ENCODE assay signal across 8 mouse cellular contexts in genomic region chr9:43730284-43731027, GRCm38 (mm10). TPM values are rescaled to one million over a fixed set of nuclear protein-coding genes. Genes with fewer than 3 reads are reported as not detected.
DNase-seq lines count a peak whose midpoint lies in the region; ATAC-seq and TF ChIP-seq lines count a peak whose summit lies in the region.

No protein-coding gene starts in this region.

- peak; percentile 78 for TF ChIP-seq CTCF in liver, embryonic 14.5 days (IDR thresholded peaks at IDR 0.05; ENCODE audit: low read depth)

- no peak overlapping the region for H3K4me3 ChIP-seq in neural tube, embryonic 15.5 days (replicated peaks)
- no peak overlapping the region for H3K4me3 ChIP-seq in forebrain, embryonic 15.5 days
- H3K4me3 ChIP-seq in hindbrain, embryonic 16.5 days (ENCODE audit: low read length), result no peak overlapping the region
- H3K4me3 ChIP-seq in liver, embryonic 14.5 days (ENCODE audit: insufficient read depth in 1 of 2, low read depth in 2 of 2, low read length in 2 of 2), result no peak overlapping the region

- H3K9ac ChIP-seq in neural tube, embryonic 15.5 days (replicated peaks), result no peak overlapping the region
- no peak overlapping the region for H3K9ac ChIP-seq in forebrain, embryonic 15.5 days (replicated peaks)
- H3K9ac ChIP-seq in hindbrain, embryonic 16.5 days (ENCODE audit: low read depth, low read length), result no peak overlapping the region
- H3K9ac ChIP-seq in liver, embryonic 14.5 days (replicated peaks), result no peak overlapping the region

- no peak for TF ChIP-seq EP300 in liver, embryonic 14.5 days (IDR thresholded peaks at IDR 0.05; ENCODE audit: low read depth)

- 15% methylated on average over 21 of the region's 22 CpGs for WGBS in neural tube, embryonic 15.5 days
- WGBS in forebrain, embryonic 15.5 days, result 13% methylated on average over 22 of the region's 22 CpGs
- 13% methylated on average over 22 of the region's 22 CpGs for WGBS in hindbrain, embryonic 16.5 days
- WGBS in liver, embryonic 14.5 days (ENCODE audit: insufficient replicate concordance), result 19% methylated on average over 21 of the region's 22 CpGs

- no peaks in the 10 kb centered on the region for H3K9me3 ChIP-seq in neural tube, embryonic 15.5 days (replicated peaks)
- H3K9me3 ChIP-seq in forebrain, embryonic 15.5 days, result no peaks in the 10 kb centered on the region
- no peaks in the 10 kb centered on the region for H3K9me3 ChIP-seq in hindbrain, embryonic 16.5 days (ENCODE audit: control insufficient read depth, low read length)
- no peaks in the 10 kb centered on the region for H3K9me3 ChIP-seq in liver, embryonic 14.5 days (ENCODE audit: control insufficient read depth, low read length)

- H3K36me3 ChIP-seq in neural tube, embryonic 15.5 days, result no peaks in the 10 kb centered on the region
- H3K36me3 ChIP-seq in forebrain, embryonic 15.5 days, result no peaks in the 10 kb centered on the region
- H3K36me3 ChIP-seq in hindbrain, embryonic 16.5 days (ENCODE audit: control insufficient read depth, insufficient read depth, low read length), result no peaks in the 10 kb centered on the region
- H3K36me3 ChIP-seq in liver, embryonic 14.5 days (replicated peaks; ENCODE audit: control insufficient read depth, insufficient read depth, low read depth), result no peaks in the 10 kb centered on the region

- no peak; the same call in 1 of the 2 replicates for ATAC-seq in neural tube, embryonic 15.5 days (ENCODE audit: low FRiP score)
- ATAC-seq in forebrain, embryonic 15.5 days (replicated peaks), result peak; percentile 41; the same call in 1 of the 2 replicates
- peak; percentile 54; the same call in 1 of the 2 replicates for ATAC-seq in hindbrain, embryonic 16.5 days
- ATAC-seq in liver, embryonic 14.5 days (ENCODE audit: insufficient read depth), result no peak

- peak; percentile 79 for DNase-seq in neural tube, embryonic 10.5 days (ENCODE audit: extremely low spot score, low spot score)
- peak; percentile 74 to 81 for DNase-seq in adrenal gland, postnatal 36 days
- no peak for DNase-seq in liver, embryonic 14.5 days (ENCODE audit: low read depth in 3 of 3, low spot score in 3 of 3)
- DNase-seq in ovary, postnatal 14 days (ENCODE audit: low spot score), result peak; percentile 31
- no peak for DNase-seq in Muller cell, postnatal 12 days (ENCODE audit: inconsistent ontology term)

- H3K4me2 ChIP-seq in neural tube, embryonic 15.5 days, result no peak overlapping the region
- no peak overlapping the region for H3K4me2 ChIP-seq in forebrain, embryonic 15.5 days (replicated peaks)
- no peak overlapping the region for H3K4me2 ChIP-seq in hindbrain, embryonic 16.5 days (ENCODE audit: low read length)
- no peak overlapping the region for H3K4me2 ChIP-seq in liver, embryonic 14.5 days (ENCODE audit: low read depth)

- H3K27me3 ChIP-seq in neural tube, embryonic 15.5 days (replicated peaks), result 0 out of 2 replicates have a peak, but pooled peaks cover 3% of the 10 kb centered on the region
- no peaks in the 10 kb centered on the region for H3K27me3 ChIP-seq in forebrain, embryonic 15.5 days
- H3K27me3 ChIP-seq in hindbrain, embryonic 16.5 days (replicated peaks; ENCODE audit: control insufficient read depth, insufficient read depth, low read length), result no peaks in the 10 kb centered on the region
- no peaks in the 10 kb centered on the region for H3K27me3 ChIP-seq in liver, embryonic 14.5 days (ENCODE audit: control insufficient read depth, insufficient read depth, low read length)

- no peak overlapping the region for H3K27ac ChIP-seq in neural tube, embryonic 15.5 days (replicated peaks)
- no peak overlapping the region for H3K27ac ChIP-seq in forebrain, embryonic 15.5 days (replicated peaks)
- H3K27ac ChIP-seq in hindbrain, embryonic 16.5 days (ENCODE audit: low read depth, low read length), result no peak overlapping the region
- H3K27ac ChIP-seq in liver, embryonic 14.5 days, result no peak overlapping the region

- peaks cover 29% of the 10 kb centered on the region for H3K4me1 ChIP-seq in neural tube, embryonic 15.5 days
- H3K4me1 ChIP-seq in forebrain, embryonic 15.5 days, result peaks cover 16% of the 10 kb centered on the region
- peaks cover 11% of the 10 kb centered on the region for H3K4me1 ChIP-seq in hindbrain, embryonic 16.5 days (ENCODE audit: control insufficient read depth, insufficient read depth, low read depth, low read length)
- no peaks in the 10 kb centered on the region; a peak in 1 of 4 replicates for H3K4me1 ChIP-seq in liver, embryonic 14.5 days (replicated peaks; ENCODE audit: control insufficient read depth in 2 of 2, insufficient read depth in 2 of 2, low read length in 1 of 2)

RNA-seq across cellular contexts. Expression of gene Nectin1, which starts 13.3 kb away (rescaled TPM):
- polyA plus RNA-seq in neural tube, embryonic 15.5 days (2015; fragmentation: Nextera tagmentation; extraction: Ambion mirVana), result 14.0 and 14.9 TPM in 2 replicates
- 10 to 100 TPM; 25.1 to 37.1 TPM for total RNA-seq in adrenal gland, postnatal 36 days (2021)
- polyA plus RNA-seq in forebrain, embryonic 15.5 days (2015; fragmentation: Nextera tagmentation; extraction: Ambion mirVana), result 10.1 and 10.2 TPM in 2 replicates
- polyA plus RNA-seq in hindbrain, embryonic 16.5 days (2015; fragmentation: Nextera tagmentation; extraction: Ambion mirVana), result 12.9 and 15.5 TPM in 2 replicates
- polyA plus RNA-seq in liver, embryonic 14.5 days (2012; rRNA removed), result 1.2 and 1.5 TPM in 2 replicates
- polyA plus RNA-seq in liver, embryonic 14.5 days (2014; fragmentation: Nextera tagmentation; extraction: Ambion mirVana), result 1.1 and 1.5 TPM in 2 replicates

Comparison
In these comparisons a context has a peak if more than half of its experiments do, and no peak if none do; other contexts are left out.
1. DNase-seq: peak in neural tube, embryonic 10.5 days (single experiment), adrenal gland, postnatal 36 days (2 of 2) and ovary, postnatal 14 days (single experiment); none in liver, embryonic 14.5 days (0 of 3) and Muller cell, postnatal 12 days (single experiment).
2. ATAC-seq: peak in forebrain, embryonic 15.5 days (single experiment) and hindbrain, embryonic 16.5 days (single experiment); none in neural tube, embryonic 15.5 days (single experiment) and liver, embryonic 14.5 days (single experiment).